Mouse (Mus musculus) embryo, embryonic 10.5 days (tissue): ENCODE results near the gene Col15a1.

Source experiments
- DNase-seq: peaks from one replicate; pipeline ENCODE4 v3.0.0-alpha.2; 2015; ENCODE audit warnings: low spot score

Gene Col15a1

GRCm38 (mm10) chr4:47207969-47208420, at the start of gene Col15a1:
TSS of gene Col15a1 (plus strand) at chr4:47208161.
- DNase-seq, result peak; percentile 23

- DNase-seq, result peak; percentile 72
These were observed 46.7 kb upstream of the Col15a1 start for GRCm38 (mm10) chr4:47161103-47161755.

GRCm38 (mm10) chr4:47161756-47162587, 46.0 kb upstream of the Col15a1 start:
- no peak for DNase-seq

GRCm38 (mm10) chr4:47172314-47172713, 35.6 kb upstream of the Col15a1 start:
- no peak for DNase-seq

GRCm38 (mm10) chr4:47177101-47177500, 30.9 kb upstream of the Col15a1 start:
- DNase-seq, result no peak

- no peak for DNase-seq
These were observed 29.6 kb upstream of the Col15a1 start for GRCm38 (mm10) chr4:47178261-47178961.

GRCm38 (mm10) chr4:47179535-47179934, 28.4 kb upstream of the Col15a1 start:
- no peak for DNase-seq

- no peak for DNase-seq
These were observed 23.8 kb upstream of the Col15a1 start for GRCm38 (mm10) chr4:47184058-47184661.

- no peak for DNase-seq
These were observed 21.4 kb upstream of the Col15a1 start for GRCm38 (mm10) chr4:47186514-47186913.

GRCm38 (mm10) chr4:47196173-47196572, 11.8 kb upstream of the Col15a1 start:
- no peak for DNase-seq

GRCm38 (mm10) chr4:47203643-47204042, 4.3 kb upstream of the Col15a1 start:
- DNase-seq, result no peak

- no peak for DNase-seq
These were observed 2.1 kb upstream of the Col15a1 start for GRCm38 (mm10) chr4:47205846-47206245.

GRCm38 (mm10) chr4:47208421-47208991, 545 bp downstream of the Col15a1 start:
- peak; percentile 40 for DNase-seq

GRCm38 (mm10) chr4:47209466-47209865, 1.5 kb downstream of the Col15a1 start:
- DNase-seq, result no peak

- no peak for DNase-seq
These were observed 10.9 kb downstream of the Col15a1 start for GRCm38 (mm10) chr4:47218828-47219227.

GRCm38 (mm10) chr4:47219393-47219792, 11.4 kb downstream of the Col15a1 start:
- DNase-seq, result no peak

- DNase-seq, result no peak
These were observed 12.6 kb downstream of the Col15a1 start for GRCm38 (mm10) chr4:47220544-47220943.

- DNase-seq, result no peak
These were observed 14.2 kb downstream of the Col15a1 start for GRCm38 (mm10) chr4:47222146-47222545.

- no peak for DNase-seq
These were observed 18.0 kb downstream of the Col15a1 start for GRCm38 (mm10) chr4:47225920-47226319.

GRCm38 (mm10) chr4:47227101-47227500, 19.1 kb downstream of the Col15a1 start:
- DNase-seq, result no peak

GRCm38 (mm10) chr4:47227756-47228155, 19.8 kb downstream of the Col15a1 start:
- no peak for DNase-seq

GRCm38 (mm10) chr4:47228945-47229344, 21.0 kb downstream of the Col15a1 start:
- DNase-seq, result no peak
